Comparison of ENCODE assay signal across 10 mouse cellular contexts in the genomic region with DNA sequence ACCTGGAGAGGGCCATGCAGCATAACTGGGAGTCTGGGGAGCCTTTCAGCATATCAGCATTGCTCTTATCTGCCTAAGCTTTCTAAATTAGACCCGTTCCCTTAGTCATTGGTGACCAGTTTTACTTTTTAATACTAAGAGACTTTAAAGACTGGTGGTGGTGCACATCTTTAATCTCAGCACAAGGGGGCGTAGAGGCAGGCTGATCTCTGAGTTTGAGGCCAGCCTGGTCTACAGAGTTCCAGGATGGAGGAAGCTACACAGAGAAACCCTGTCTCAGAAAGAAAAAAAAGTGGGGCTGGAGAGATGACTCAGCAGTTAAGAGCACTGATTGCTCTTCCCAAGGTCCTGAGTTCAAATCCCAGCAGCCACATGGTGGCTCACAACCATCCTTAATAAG. TPM values are rescaled to one million over a fixed set of nuclear protein-coding genes. Genes with fewer than 3 reads are reported as not detected.
DNase-seq lines count a peak whose midpoint lies in the region; ATAC-seq and TF ChIP-seq lines count a peak whose summit lies in the region.
"Had no signal": no experiment of that assay in that cellular context is flagged by ENCODE, and none has a peak within 500 bp of the region (broad histone marks: within the 10 kb centered on the region; RNA-seq: fewer than 3 reads in every experiment).

No protein-coding gene starts in this region.

- DNase-seq in lung, adult 2 months = no peak
- no peak for DNase-seq in lung, postnatal 10 days
- peak; percentile 84 for DNase-seq in R1 (ENCODE audit: low read depth, low spot score)
- no peak for DNase-seq in right cerebral cortex, adult 2 months (ENCODE audit: low spot score in 2 of 2)

- peaks cover 89% of the 10 kb centered on the region for H3K4me1 ChIP-seq in erythroblast, embryonic 14.5 days (ENCODE audit: control insufficient read depth)
- peaks cover 18% of the 10 kb centered on the region for H3K4me1 ChIP-seq in lung, adult 2 months (ENCODE audit: control insufficient read depth, insufficient read depth, low read length)

- no peaks in the 10 kb centered on the region for H3K9me3 ChIP-seq in erythroblast, embryonic 14.5 days (ENCODE audit: control insufficient read depth, low read length)
- H3K9me3 ChIP-seq: embryonic facial prominence, embryonic 10.5 days; lung, embryonic 15.5 days had no signal

- WGBS in lung, adult 2 months = 82% methylated on average over 2 of the region's 2 CpGs

- peak overlapping the region; percentile 5 for H3K4me3 ChIP-seq in erythroblast, embryonic 14.5 days (replicated peaks)
- H3K4me3 ChIP-seq in lung, adult 2 months (replicated peaks; ENCODE audit: extremely low read depth, low read depth, low read length) = no peak overlapping the region
- H3K4me3 ChIP-seq: embryonic facial prominence, embryonic 10.5 days; lung, embryonic 15.5 days had no signal

- no peaks in the 10 kb centered on the region for H3K27me3 ChIP-seq in erythroblast, embryonic 14.5 days (ENCODE audit: control insufficient read depth)
- H3K27me3 ChIP-seq: lung, embryonic 15.5 days had no signal

- ATAC-seq in erythroblast, adult 5-6 weeks (replicated peaks; ENCODE audit: low FRiP score, poor library complexity, severe bottlenecking) = no peak
- ATAC-seq in megakaryocyte progenitor cell, adult 5-6 weeks (replicated peaks; ENCODE audit: poor library complexity) = peak; percentile 5; the same call in 1 of the 2 replicates
- no peak for ATAC-seq in activated CD4-positive, CD25-positive, alpha-beta regulatory T cell, adult 4 months

- H3K36me3 ChIP-seq in erythroblast, embryonic 14.5 days (ENCODE audit: control insufficient read depth) = peaks cover 49% of the 10 kb centered on the region
- H3K36me3 ChIP-seq: lung, embryonic 15.5 days had no signal

- TF ChIP-seq CTCF in lung, adult 2 months (IDR thresholded peaks at IDR 0.05; ENCODE audit: insufficient read depth, low read length) = 0 out of 2 replicates have a peak, but pooled peaks have one; percentile 27

- no peak for TF ChIP-seq POLR2A in lung, adult 2 months (IDR thresholded peaks at IDR 0.05; ENCODE audit: borderline replicate concordance, extremely low read depth, low read depth, low read length)

RNA-seq across cellular contexts. Expression of a gene that starts 2.7 kb away (rescaled TPM):
- polyA plus RNA-seq in erythroblast, embryonic 14.5 days (2012) = 2.2 and 3.1 TPM in 2 replicates
- 60.5 and 67.5 TPM in 2 replicates for total RNA-seq in erythroblast, adult 5-6 weeks (2015; ENCODE audit: low replicate concordance)
- 26.2 and 30.6 TPM in 2 replicates for total RNA-seq in erythroblast, adult 5-6 weeks (2017; ENCODE audit: low replicate concordance)
- 95.6 and 150 TPM in 2 replicates for polyA plus RNA-seq in lung, adult 2 months (2012; rRNA removed)
- total RNA-seq in megakaryocyte progenitor cell, adult 5-6 weeks (2015) = 172 and 181 TPM in 2 replicates
- 106 and 108 TPM in 2 replicates for total RNA-seq in megakaryocyte progenitor cell, adult 5-6 weeks (2017)
- 100 to 1,000 TPM; 145 to 149 TPM for polyA plus RNA-seq in activated CD4-positive, CD25-positive, alpha-beta regulatory T cell, adult 4 months (2017; shearing (Covaris generic))

RNA-seq across cellular contexts. Expression of a gene that starts 18.0 kb away (rescaled TPM):
- polyA plus RNA-seq in erythroblast, embryonic 14.5 days (2012) = 2.3 and 3.2 TPM in 2 replicates
- total RNA-seq in erythroblast, adult 5-6 weeks (2015; ENCODE audit: low replicate concordance) = 30.7 and 48.6 TPM in 2 replicates
- total RNA-seq in erythroblast, adult 5-6 weeks (2017; ENCODE audit: low replicate concordance) = 15.5 and 38.3 TPM in 2 replicates
- 32.0 and 55.9 TPM in 2 replicates for polyA plus RNA-seq in lung, adult 2 months (2012; rRNA removed)
- total RNA-seq in megakaryocyte progenitor cell, adult 5-6 weeks (2015) = 151 and 152 TPM in 2 replicates
- 132 and 144 TPM in 2 replicates for total RNA-seq in megakaryocyte progenitor cell, adult 5-6 weeks (2017)
- polyA plus RNA-seq in activated CD4-positive, CD25-positive, alpha-beta regulatory T cell, adult 4 months (2017; shearing (Covaris generic)) = 100 to 1,000 TPM in 1 of 2 experiments, 10 to 100 TPM in 1; 96.7 to 115 TPM

RNA-seq across cellular contexts. Expression of a gene that starts 28.5 kb away (rescaled TPM):
- polyA plus RNA-seq in erythroblast, embryonic 14.5 days (2012) = 0.49 and 0.53 TPM in 2 replicates
- total RNA-seq in erythroblast, adult 5-6 weeks (2015; ENCODE audit: low replicate concordance) = 1.9 and 5.6 TPM in 2 replicates
- total RNA-seq in erythroblast, adult 5-6 weeks (2017; ENCODE audit: low replicate concordance) = 2.8 and 3.2 TPM in 2 replicates
- polyA plus RNA-seq in lung, adult 2 months (2012; rRNA removed) = 28.9 and 48.7 TPM in 2 replicates
- total RNA-seq in megakaryocyte progenitor cell, adult 5-6 weeks (2015) = 13.8 and 17.6 TPM in 2 replicates
- 8.8 and 9.4 TPM in 2 replicates for total RNA-seq in megakaryocyte progenitor cell, adult 5-6 weeks (2017)
- polyA plus RNA-seq in activated CD4-positive, CD25-positive, alpha-beta regulatory T cell, adult 4 months (2017; shearing (Covaris generic)) = 10 to 100 TPM; 14.3 to 20.3 TPM

RNA-seq across cellular contexts. Expression of a gene that starts 36.7 kb away (rescaled TPM):
- polyA plus RNA-seq in erythroblast, embryonic 14.5 days (2012) = 1.4 and 1.9 TPM in 2 replicates
- 7.7 and 30.0 TPM in 2 replicates for total RNA-seq in erythroblast, adult 5-6 weeks (2015; ENCODE audit: low replicate concordance)
- 2.9 and 3.5 TPM in 2 replicates for total RNA-seq in erythroblast, adult 5-6 weeks (2017; ENCODE audit: low replicate concordance)
- polyA plus RNA-seq in lung, adult 2 months (2012; rRNA removed) = 24.5 and 31.6 TPM in 2 replicates
- total RNA-seq in megakaryocyte progenitor cell, adult 5-6 weeks (2015) = 48.6 and 48.9 TPM in 2 replicates
- total RNA-seq in megakaryocyte progenitor cell, adult 5-6 weeks (2017) = 9.0 and 11.6 TPM in 2 replicates
- polyA plus RNA-seq in activated CD4-positive, CD25-positive, alpha-beta regulatory T cell, adult 4 months (2017; shearing (Covaris generic)) = 1 to 10 TPM; 2.6 to 4.5 TPM

RNA-seq across cellular contexts. Expression of a gene that starts 37.1 kb away (rescaled TPM):
- 0.31 and 0.44 TPM in 2 replicates for polyA plus RNA-seq in erythroblast, embryonic 14.5 days (2012)
- 7.9 and 8.8 TPM in 2 replicates for total RNA-seq in erythroblast, adult 5-6 weeks (2015; ENCODE audit: low replicate concordance)
- total RNA-seq in erythroblast, adult 5-6 weeks (2017; ENCODE audit: low replicate concordance) = 7.5 and 8.9 TPM in 2 replicates
- polyA plus RNA-seq in lung, adult 2 months (2012; rRNA removed) = 22.8 and 30.7 TPM in 2 replicates
- 16.4 and 17.4 TPM in 2 replicates for total RNA-seq in megakaryocyte progenitor cell, adult 5-6 weeks (2015)
- 12.1 and 12.2 TPM in 2 replicates for total RNA-seq in megakaryocyte progenitor cell, adult 5-6 weeks (2017)
- polyA plus RNA-seq in activated CD4-positive, CD25-positive, alpha-beta regulatory T cell, adult 4 months (2017; shearing (Covaris generic)) = 10 to 100 TPM; 18.9 to 21.1 TPM

Comparison
In these comparisons a context has a peak if more than half of its experiments do, and no peak if none do; other contexts are left out.
1. RNA of a gene that starts 2.7 kb away (polyA plus RNA-seq): 95.6 to 150 TPM in lung, adult 2 months and 145 to 149 TPM in activated CD4-positive, CD25-positive, alpha-beta regulatory T cell, adult 4 months; 2.2 to 3.1 TPM in erythroblast, embryonic 14.5 days; every median in the first group is over 10 times any median in the second.